Mouse (Mus musculus) lung, embryonic 14.5 days (tissue): ENCODE data around the gene Slc7a7. TPM values are rescaled to one million over a fixed set of nuclear protein-coding genes. Genes with fewer than 3 reads are reported as not detected.

Experiments used
- ATAC-seq: fragments of 200-750 bp; cut with Nextera tagmentation; 2 replicates; pipeline ENCODE4 v1.8.0; 2017; ENCODE audit warnings: mild to moderate bottlenecking, moderate TSS enrichment, moderate library complexity; ENCODE audit not compliant: insufficient read depth
- DNase-seq: peaks from one replicate; pipeline ENCODE4 v3.0.0-alpha.2; 2015
- H3K27ac ChIP-seq: fragments of 300-500 bp; sonication (generic); 2 replicates; pipeline ENCODE4 v1.5.1; 2014; ENCODE audit warnings: low read depth, mild to moderate bottlenecking, moderate library complexity
- H3K27me3 ChIP-seq: fragments of 300-500 bp; sonication (generic); 2 replicates; pipeline ENCODE4 v1.6.1; 2014; ENCODE audit warnings: low read length, control low read depth; ENCODE audit not compliant: insufficient read depth
- H3K36me3 ChIP-seq: fragments of 300-500 bp; sonication (generic); 2 replicates; pipeline ENCODE4 v1.6.1; 2014; ENCODE audit warnings: control low read depth; ENCODE audit not compliant: insufficient read depth
- H3K4me1 ChIP-seq: fragments of 300-500 bp; sonication (generic); 2 replicates; pipeline ENCODE4 v1.6.1; 2014; ENCODE audit warnings: antibody characterized with exemption, control low read depth; ENCODE audit not compliant: insufficient read depth
- H3K4me2 ChIP-seq: fragments of 300-500 bp; sonication (generic); 2 replicates; pipeline ENCODE4 v1.6.1; 2014; ENCODE audit warnings: mild to moderate bottlenecking
- H3K4me3 ChIP-seq: fragments of 300-500 bp; sonication (generic); 2 replicates; pipeline ENCODE4 v1.5.1; 2014; ENCODE audit warnings: low read depth, low read length
- H3K9ac ChIP-seq: fragments of 300-500 bp; sonication (generic); 2 replicates; pipeline ENCODE4 v1.6.1; 2014
- H3K9me3 ChIP-seq: fragments of 300-500 bp; sonication (generic); 2 replicates; pipeline ENCODE4 v1.6.1; 2016; ENCODE audit warnings: low read depth, low read length, control low read depth
- CTCF ChIP-seq: IDR thresholded peaks from 2 replicates; pipeline ENCODE4 v1.5.1; 2016; ENCODE audit warnings: antibody characterized with exemption, low read depth
- WGBS: fragments of 180-500 bp; shearing (Covaris S2); extraction: QIAGEN DNeasy Blood & Tissue Kit; methylation state at CpG from one replicate; pipeline ENCODE4 v1.1.7; 2014; 5-methylcytosine and 5-hydroxymethylcytosine counted together
- polyA plus RNA-seq: library from polyadenylated mRNA; unstranded; fragments of >200 nt; fragmentation: Nextera tagmentation; extraction: Ambion mirVana; gene quantifications from 2 replicates; pipeline ENCODE4 v1.2.1, GENCODE M21; 2014

Gene Slc7a7
- polyA plus RNA-seq, 1 experiment from 2014 or later, result 7.4 TPM

- no peak for ATAC-seq
- Histone ChIP-seq H3K36me3 (no peaks in the 10 kb centered on the region), H3K27me3 (no peaks in the 10 kb centered on the region), H3K27ac (no peak overlapping the region), H3K4me2 (no peak overlapping the region), H3K4me3 (no peak overlapping the region), H3K9ac (no peak overlapping the region), H3K4me1 (peaks cover 25% of the 10 kb centered on the region), H3K9me3 (no peaks in the 10 kb centered on the region)
- DNase-seq, result no peak
- no peak for TF ChIP-seq CTCF
- 67% methylated on average over 9 of the region's 9 CpGs for WGBS
Observed at GRCm38 (mm10) chr14:54412000-54412576, 5.5 kb downstream of the Slc7a7 start.

DNA sequence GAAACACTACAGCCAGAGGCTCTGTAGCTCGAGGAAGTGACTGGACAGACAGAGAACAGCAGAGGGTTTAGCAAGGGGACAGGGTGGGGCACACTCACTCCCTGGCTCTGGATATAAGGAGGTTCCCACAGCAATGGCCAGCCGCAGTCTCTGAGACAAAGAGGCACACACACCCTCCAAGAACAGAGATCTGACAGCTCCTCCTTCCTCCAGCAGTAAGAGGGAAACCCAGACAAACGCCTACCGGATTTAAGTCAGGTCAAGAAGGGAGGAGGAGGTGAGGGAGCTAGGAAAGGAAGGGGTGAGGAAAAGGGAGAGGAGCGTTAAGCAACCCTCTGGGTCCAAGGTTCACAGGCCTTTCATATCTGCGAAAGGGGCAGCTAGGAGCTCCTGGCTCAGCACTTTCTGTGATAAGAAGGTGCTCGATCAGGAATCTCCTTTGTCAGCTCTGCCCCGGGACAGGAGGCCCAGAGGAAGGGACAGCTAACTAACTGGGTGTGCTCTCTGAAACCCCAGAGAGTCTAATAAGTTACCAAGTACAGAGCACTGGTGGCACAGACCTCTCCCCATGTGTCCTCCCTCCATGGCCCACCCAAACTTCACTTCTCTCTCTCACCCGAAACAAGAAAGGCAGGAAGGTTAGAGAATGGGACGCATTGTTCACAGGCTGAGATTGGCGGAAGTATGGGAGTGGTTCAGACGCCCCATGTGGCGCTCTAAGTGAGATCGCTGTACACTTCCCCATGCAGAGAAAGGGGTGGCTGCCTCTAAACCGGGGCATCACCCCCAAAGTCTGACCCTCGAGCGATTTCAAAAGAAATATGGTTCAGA lies 7.4 kb downstream of the Slc7a7 start:
- DNase-seq (peak; percentile 55), ATAC-seq (peak; percentile 39; the same call in 1 of the 2 replicates)
- Histone ChIP-seq H3K27me3 (no peaks in the 10 kb centered on the region), H3K27ac (peak overlapping the region; percentile 84), H3K4me1 (peaks cover 19% of the 10 kb centered on the region), H3K4me3 (no peak overlapping the region), H3K9me3 (no peaks in the 10 kb centered on the region), H3K9ac (peak overlapping the region; percentile 19), H3K4me2 (peak overlapping the region; percentile 42), H3K36me3 (no peaks in the 10 kb centered on the region)
- no peak for TF ChIP-seq CTCF
- 29% methylated on average over 17 of the region's 17 CpGs for WGBS

- no peak for TF ChIP-seq CTCF
- H3K4me3 ChIP-seq, result no peak overlapping the region
- no peaks in the 10 kb centered on the region for H3K9me3 ChIP-seq
- no peak overlapping the region for H3K9ac ChIP-seq
- WGBS, result 70% methylated on average over 7 of the region's 7 CpGs
- DNase-seq (no peak), ATAC-seq (no peak)
- no peaks in the 10 kb centered on the region for H3K36me3 ChIP-seq
- H3K4me2 ChIP-seq, result peak overlapping the region; percentile 42; the same call in 1 of the 2 replicates
- H3K27me3 ChIP-seq, result no peaks in the 10 kb centered on the region
- H3K27ac ChIP-seq, result no peak overlapping the region
- peaks cover 12% of the 10 kb centered on the region for H3K4me1 ChIP-seq
Observed at GRCm38 (mm10) chr14:54409057-54409645, 8.4 kb downstream of the Slc7a7 start.

DNA sequence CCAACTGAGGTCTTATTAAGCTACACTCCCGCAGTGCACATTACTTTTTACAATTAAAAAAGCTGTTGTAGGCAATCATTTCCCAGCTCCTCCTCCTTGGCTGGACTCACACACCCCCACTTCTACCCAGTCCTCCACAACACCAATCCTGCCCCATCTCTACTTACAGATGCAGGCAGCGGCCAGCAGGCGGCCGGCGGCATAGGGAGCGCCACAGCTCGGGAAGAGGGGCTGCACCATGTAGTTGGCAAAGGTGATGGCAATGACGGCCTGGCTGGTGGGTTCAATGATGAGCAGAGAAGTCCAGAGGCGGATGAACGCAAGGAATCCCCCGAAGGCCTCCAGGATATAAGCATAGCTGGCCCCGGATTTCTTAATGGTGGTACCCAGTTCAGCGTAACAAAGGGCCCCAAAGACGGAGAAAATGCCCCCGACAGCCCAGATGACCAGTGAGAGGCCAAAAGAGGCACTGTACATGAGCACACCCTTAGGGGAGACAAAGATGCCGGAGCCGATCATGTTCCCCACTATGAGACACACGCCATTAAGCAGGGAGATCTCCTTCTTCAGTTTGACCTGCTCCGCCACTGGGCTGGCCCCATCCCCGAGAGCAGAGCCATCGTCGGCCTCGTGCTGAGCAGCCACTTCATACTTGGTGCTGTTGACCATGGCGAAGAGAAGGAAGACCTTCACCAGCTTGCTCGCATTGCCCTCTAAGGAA lies 9.1 kb downstream of the Slc7a7 start:
- no peaks in the 10 kb centered on the region for H3K27me3 ChIP-seq
- H3K36me3 ChIP-seq, result no peaks in the 10 kb centered on the region
- ATAC-seq (no peak), DNase-seq (no peak)
- no peak overlapping the region for H3K4me2 ChIP-seq
- peak; percentile 39; the same call in 1 of the 2 replicates for TF ChIP-seq CTCF
- no peaks in the 10 kb centered on the region for H3K9me3 ChIP-seq
- no peak overlapping the region for H3K27ac ChIP-seq
- no peak overlapping the region for H3K9ac ChIP-seq
- 84% methylated on average over 25 of the region's 25 CpGs for WGBS
- no peak overlapping the region for H3K4me3 ChIP-seq
- H3K4me1 ChIP-seq, result peaks cover 6% of the 10 kb centered on the region; the same call in 1 of the 2 replicates

- DNase-seq (no peak), ATAC-seq (no peak)
- Histone ChIP-seq H3K4me3 (no peak overlapping the region), H3K4me1 (no peaks in the 10 kb centered on the region), H3K36me3 (no peaks in the 10 kb centered on the region), H3K9ac (no peak overlapping the region), H3K4me2 (no peak overlapping the region), H3K9me3 (no peaks in the 10 kb centered on the region), H3K27me3 (no peaks in the 10 kb centered on the region), H3K27ac (no peak overlapping the region)
- no peak for TF ChIP-seq CTCF
- 52% methylated on average over 3 of the region's 3 CpGs for WGBS
Observed at GRCm38 (mm10) chr14:54401723-54402122, 15.9 kb downstream of the Slc7a7 start.

DNA sequence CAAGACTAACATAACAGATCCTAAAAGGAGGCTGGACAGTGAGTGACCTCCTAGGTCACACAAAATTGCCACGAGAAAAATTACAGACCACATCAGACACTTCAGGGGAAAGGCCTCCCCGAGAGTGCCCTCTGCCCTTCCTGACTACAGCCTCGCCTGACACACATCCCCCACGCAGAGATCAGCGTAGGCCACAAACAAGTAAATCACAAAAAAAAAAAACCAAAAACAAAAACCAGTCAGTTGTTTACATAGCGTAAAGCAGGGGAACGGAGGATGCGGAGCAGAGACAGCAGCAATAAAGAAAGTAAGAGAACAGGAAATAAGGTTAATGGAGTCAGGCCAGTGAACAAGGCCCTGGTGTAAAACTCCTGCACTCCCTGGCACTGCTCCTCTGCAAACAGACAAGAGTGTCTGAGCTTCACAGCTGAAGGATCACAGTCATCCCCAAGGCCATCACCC lies 18.6 kb downstream of the Slc7a7 start:
- Histone ChIP-seq H3K27ac (peak overlapping the region; percentile 33; the same call in 1 of the 2 replicates), H3K27me3 (no peaks in the 10 kb centered on the region), H3K4me1 (no peaks in the 10 kb centered on the region), H3K4me2 (no peak overlapping the region), H3K4me3 (no peak overlapping the region), H3K9ac (no peak overlapping the region), H3K9me3 (no peaks in the 10 kb centered on the region), H3K36me3 (no peaks in the 10 kb centered on the region)
- DNase-seq, result no peak
- 30% methylated on average over 8 of the region's 8 CpGs for WGBS
- TF ChIP-seq CTCF, result no peak
- ATAC-seq, result no peak

DNA sequence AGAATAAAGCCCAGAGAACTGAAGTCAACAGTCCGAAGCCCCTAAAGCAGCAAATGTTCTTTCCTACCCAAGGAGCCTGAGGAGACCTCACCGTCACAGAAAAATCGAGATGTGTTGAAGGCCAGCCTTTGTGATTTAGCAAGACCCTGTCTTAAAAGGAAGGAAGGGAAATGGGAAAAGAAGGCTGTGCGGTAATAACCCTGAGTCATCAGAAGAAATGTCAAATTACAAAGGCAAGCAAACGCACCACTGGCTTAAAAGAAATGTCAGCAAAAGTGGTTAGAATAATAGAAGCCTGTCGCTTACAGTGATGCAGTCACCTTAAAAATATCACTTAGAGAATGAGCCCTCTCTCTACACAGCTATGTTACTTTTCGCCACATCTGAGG lies 19.1 kb downstream of the Slc7a7 start:
- no peak for DNase-seq
- H3K9ac ChIP-seq, result no peak overlapping the region
- no peak for TF ChIP-seq CTCF
- no peak for ATAC-seq
- peak overlapping the region; percentile 33; the same call in 1 of the 2 replicates for H3K27ac ChIP-seq
- H3K4me2 ChIP-seq, result no peak overlapping the region
- H3K4me3 ChIP-seq, result no peak overlapping the region
- H3K9me3 ChIP-seq, result no peaks in the 10 kb centered on the region
- 65% methylated on average over 7 of the region's 7 CpGs for WGBS
- H3K4me1 ChIP-seq, result no peaks in the 10 kb centered on the region
- H3K27me3 ChIP-seq, result no peaks in the 10 kb centered on the region
- H3K36me3 ChIP-seq, result no peaks in the 10 kb centered on the region
